Mouse (Mus musculus): ENCODE measurements around the gene Rab3ip. TPM values are rescaled to one million over a fixed set of nuclear protein-coding genes. Genes with fewer than 3 reads are reported as not detected.

Gene Rab3ip
- total and polyA plus RNA-seq, 3 experiments = 14.0 to 15.2 (median 14.4) TPM

GRCm38 (mm10) chr10:116993971-116994370 is 43.4 kb upstream of the Rab3ip start:
- H3K9me3 ChIP-seq (replicated peaks) = no peaks in the 10 kb centered on the region
- peaks cover 2% of the 10 kb centered on the region; the same call in 1 of the 2 replicates for H3K4me1 ChIP-seq (ENCODE audit: insufficient read depth, low read depth, low read length)
- no peaks in the 10 kb centered on the region for H3K36me3 ChIP-seq (replicated peaks)
- peaks cover 7% of the 10 kb centered on the region for H3K27me3 ChIP-seq (ENCODE audit: insufficient read depth, low read length)
- DNase-seq (ENCODE audit: low spot score) = no peak
- TF ChIP-seq CTCF (IDR thresholded peaks at IDR 0.05; ENCODE audit: low read depth, low read length) (no peak), GATA2 (IDR thresholded peaks at IDR 0.05; ENCODE audit: borderline replicate concordance, low read depth, low read length) (no peak), GATA1 (IDR thresholded peaks at IDR 0.05; ENCODE audit: borderline replicate concordance, low read length) (no peak), POLR2AphosphoS5 (IDR thresholded peaks at IDR 0.05; ENCODE audit: insufficient replicate concordance, low read depth, low read length) (no peak), TAL1 (conservative IDR thresholded peaks at IDR 0.05; ENCODE audit: low read depth, low read length) (no peak)
- no peak overlapping the region for H3K4me3 ChIP-seq (ENCODE audit: low read depth, low read length)
- ATAC-seq (ENCODE audit: extremely low read depth, insufficient number of reproducible peaks, low FRiP score, poor library complexity, severe bottlenecking) = no peak

GRCm38 (mm10) chr10:116986264-116987082 is 35.9 kb upstream of the Rab3ip start, which contains the start of gene Best3:
Gene Best3 (plus strand): TSS chr10:116986314.
- DNase-seq (ENCODE audit: low spot score) (no peak), ATAC-seq (ENCODE audit: extremely low read depth, insufficient number of reproducible peaks, low FRiP score, poor library complexity, severe bottlenecking) (no peak)
- no peaks in the 10 kb centered on the region for H3K9me3 ChIP-seq (replicated peaks)
- H3K4me1 ChIP-seq (ENCODE audit: insufficient read depth, low read depth, low read length) = no peaks in the 10 kb centered on the region
- no peaks in the 10 kb centered on the region for H3K36me3 ChIP-seq (replicated peaks)
- peaks cover 6% of the 10 kb centered on the region; the same call in 1 of the 2 replicates for H3K27me3 ChIP-seq (ENCODE audit: insufficient read depth, low read length)
- no peak within 1 kb of the TSS for H3K4me3 ChIP-seq (ENCODE audit: low read depth, low read length)
- TF ChIP-seq CTCF (IDR thresholded peaks at IDR 0.05; ENCODE audit: low read depth, low read length) (no peak), GATA1 (IDR thresholded peaks at IDR 0.05; ENCODE audit: borderline replicate concordance, low read length) (no peak), GATA2 (IDR thresholded peaks at IDR 0.05; ENCODE audit: borderline replicate concordance, low read depth, low read length) (no peak), POLR2AphosphoS5 (IDR thresholded peaks at IDR 0.05; ENCODE audit: insufficient replicate concordance, low read depth, low read length) (no peak), TAL1 (conservative IDR thresholded peaks at IDR 0.05; ENCODE audit: low read depth, low read length) (no peak)

DNA sequence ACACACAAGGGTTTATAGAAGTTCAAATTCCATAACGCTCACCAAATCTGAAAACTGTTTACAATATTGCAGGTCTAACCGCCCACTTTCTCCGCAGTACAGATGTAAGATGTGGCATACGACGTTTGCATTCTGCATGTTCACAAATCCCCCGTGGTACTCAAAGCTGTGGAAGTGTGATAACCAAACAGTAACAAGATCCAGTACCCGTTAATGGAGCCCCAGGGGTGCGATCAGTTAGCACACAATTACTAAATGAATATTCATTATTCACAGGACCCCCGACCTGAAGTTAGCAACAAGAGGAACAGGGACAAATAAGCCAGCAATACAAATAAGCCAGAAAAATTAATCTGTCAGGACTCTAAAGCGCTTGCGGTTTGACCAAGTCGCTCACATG is 34.3 kb upstream of the Rab3ip start:
- H3K4me1 ChIP-seq (ENCODE audit: insufficient read depth, low read depth, low read length) = no peaks in the 10 kb centered on the region
- H3K4me3 ChIP-seq (ENCODE audit: low read depth, low read length) = no peak overlapping the region
- peaks cover 6% of the 10 kb centered on the region; the same call in 1 of the 2 replicates for H3K27me3 ChIP-seq (ENCODE audit: insufficient read depth, low read length)
- DNase-seq (ENCODE audit: low spot score) (no peak), ATAC-seq (ENCODE audit: extremely low read depth, insufficient number of reproducible peaks, low FRiP score, poor library complexity, severe bottlenecking) (no peak)
- H3K36me3 ChIP-seq (replicated peaks) = no peaks in the 10 kb centered on the region
- H3K9me3 ChIP-seq (replicated peaks) = no peaks in the 10 kb centered on the region
- TF ChIP-seq CTCF (IDR thresholded peaks at IDR 0.05; ENCODE audit: low read depth, low read length) = no peak

- no peaks in the 10 kb centered on the region for H3K9me3 ChIP-seq (replicated peaks)
- H3K36me3 ChIP-seq (replicated peaks) = no peaks in the 10 kb centered on the region
- no peak for DNase-seq (ENCODE audit: low spot score)
- H3K4me1 ChIP-seq (ENCODE audit: insufficient read depth, low read depth, low read length) = no peaks in the 10 kb centered on the region
- H3K27me3 ChIP-seq (ENCODE audit: insufficient read depth, low read length) = peaks cover 12% of the 10 kb centered on the region
- TF ChIP-seq POLR2AphosphoS5 (IDR thresholded peaks at IDR 0.05; ENCODE audit: insufficient replicate concordance, low read depth, low read length) (no peak), CTCF (IDR thresholded peaks at IDR 0.05; ENCODE audit: low read depth, low read length) (no peak), GATA2 (IDR thresholded peaks at IDR 0.05; ENCODE audit: borderline replicate concordance, low read depth, low read length) (no peak), TAL1 (conservative IDR thresholded peaks at IDR 0.05; ENCODE audit: low read depth, low read length) (no peak), GATA1 (IDR thresholded peaks at IDR 0.05; ENCODE audit: borderline replicate concordance, low read length) (no peak)
- no peak for ATAC-seq (ENCODE audit: extremely low read depth, insufficient number of reproducible peaks, low FRiP score, poor library complexity, severe bottlenecking)
- no peak overlapping the region for H3K4me3 ChIP-seq (ENCODE audit: low read depth, low read length)
These were observed 32.0 kb upstream of the Rab3ip start for GRCm38 (mm10) chr10:116982526-116982925.

DNA sequence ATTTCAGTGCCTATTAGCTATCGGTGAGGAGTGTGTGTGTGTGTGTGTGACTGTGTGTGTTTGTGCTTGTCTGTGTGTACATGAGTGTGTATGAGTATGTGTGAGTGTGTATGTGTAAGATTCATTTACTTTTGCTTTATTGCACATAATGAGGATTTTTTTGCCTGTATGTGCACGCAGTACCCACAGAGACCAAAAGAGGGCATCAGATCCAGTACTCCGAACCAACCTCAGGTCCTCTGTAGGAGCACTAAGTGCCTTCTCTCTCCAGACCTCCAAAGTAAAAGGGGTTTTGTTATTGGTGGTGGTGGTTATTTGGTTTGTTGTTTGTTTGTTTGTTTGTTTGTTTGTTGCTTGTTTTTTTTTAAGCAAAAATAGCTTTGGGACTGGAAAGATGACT is 30.3 kb upstream of the Rab3ip start:
- Histone ChIP-seq H3K4me3 (ENCODE audit: low read depth, low read length) (no peak overlapping the region), H3K27me3 (ENCODE audit: insufficient read depth, low read length) (peaks cover 12% of the 10 kb centered on the region), H3K9me3 (replicated peaks) (no peaks in the 10 kb centered on the region), H3K36me3 (replicated peaks) (no peaks in the 10 kb centered on the region), H3K4me1 (ENCODE audit: insufficient read depth, low read depth, low read length) (no peaks in the 10 kb centered on the region)
- TF ChIP-seq CTCF (IDR thresholded peaks at IDR 0.05; ENCODE audit: low read depth, low read length) (peak; percentile 61; the same call in 1 of the 2 replicates), GATA1 (IDR thresholded peaks at IDR 0.05; ENCODE audit: borderline replicate concordance, low read length) (no peak)
- ATAC-seq (ENCODE audit: extremely low read depth, insufficient number of reproducible peaks, low FRiP score, poor library complexity, severe bottlenecking) = no peak
- DNase-seq (ENCODE audit: low spot score) = no peak

GRCm38 (mm10) chr10:116980273-116980672 is 29.7 kb upstream of the Rab3ip start:
- DNase-seq (ENCODE audit: low spot score) (no peak), ATAC-seq (ENCODE audit: extremely low read depth, insufficient number of reproducible peaks, low FRiP score, poor library complexity, severe bottlenecking) (no peak)
- no peaks in the 10 kb centered on the region for H3K36me3 ChIP-seq (replicated peaks)

More at GRCm38 (mm10) chr10:116980273-116980672, 29.7 kb upstream of the Rab3ip start:
- Histone ChIP-seq H3K4me1 (ENCODE audit: insufficient read depth, low read depth, low read length) (no peaks in the 10 kb centered on the region), H3K4me3 (ENCODE audit: low read depth, low read length) (no peak overlapping the region), H3K9me3 (replicated peaks) (no peaks in the 10 kb centered on the region), H3K27me3 (ENCODE audit: insufficient read depth, low read length) (peaks cover 12% of the 10 kb centered on the region)
- no peak for TF ChIP-seq TAL1 (conservative IDR thresholded peaks at IDR 0.05; ENCODE audit: low read depth, low read length)
- no peak for TF ChIP-seq CTCF (IDR thresholded peaks at IDR 0.05; ENCODE audit: low read depth, low read length)
- TF ChIP-seq GATA2 (IDR thresholded peaks at IDR 0.05; ENCODE audit: borderline replicate concordance, low read depth, low read length) = no peak
- TF ChIP-seq POLR2AphosphoS5 (IDR thresholded peaks at IDR 0.05; ENCODE audit: insufficient replicate concordance, low read depth, low read length) = no peak
- TF ChIP-seq GATA1 (IDR thresholded peaks at IDR 0.05; ENCODE audit: borderline replicate concordance, low read length) = no peak
